Mouse (Mus musculus): Measurements from ENCODE around the gene Krtap4-9. TPM values are rescaled to one million over a fixed set of nuclear protein-coding genes. Genes with fewer than 3 reads are reported as not detected.

Krtap4-9 gene
- polyA plus RNA-seq (2014; fragmentation: Illumina TruSeq; extraction: RNeasy Lipid Tissue Mini Kit (QIAGEN cat#74804); ENCODE audit: low read depth, low replicate concordance), result not detected

DNA sequence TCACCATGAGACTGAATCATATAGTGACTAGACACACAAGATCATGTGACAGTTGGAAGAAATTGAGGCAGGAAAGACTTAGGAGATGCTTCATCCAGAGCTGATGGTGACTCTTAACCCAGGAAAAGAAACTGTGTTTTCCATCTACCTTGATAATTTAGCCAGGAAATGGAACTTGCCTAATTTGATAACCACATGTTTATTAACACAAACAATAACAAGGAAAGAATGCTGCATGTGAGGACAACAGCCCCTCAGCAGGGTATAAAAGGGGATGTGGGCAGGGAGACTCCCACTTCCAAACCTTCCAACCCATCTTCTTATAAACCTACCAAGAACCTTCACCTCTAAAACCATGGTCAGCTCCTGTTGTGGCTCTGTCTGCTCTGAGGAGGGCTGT is at the start of gene Krtap4-9:
Krtap4-9 (plus strand) TSS at position 301 of the 400 bp plus-strand sequence.

DNA sequence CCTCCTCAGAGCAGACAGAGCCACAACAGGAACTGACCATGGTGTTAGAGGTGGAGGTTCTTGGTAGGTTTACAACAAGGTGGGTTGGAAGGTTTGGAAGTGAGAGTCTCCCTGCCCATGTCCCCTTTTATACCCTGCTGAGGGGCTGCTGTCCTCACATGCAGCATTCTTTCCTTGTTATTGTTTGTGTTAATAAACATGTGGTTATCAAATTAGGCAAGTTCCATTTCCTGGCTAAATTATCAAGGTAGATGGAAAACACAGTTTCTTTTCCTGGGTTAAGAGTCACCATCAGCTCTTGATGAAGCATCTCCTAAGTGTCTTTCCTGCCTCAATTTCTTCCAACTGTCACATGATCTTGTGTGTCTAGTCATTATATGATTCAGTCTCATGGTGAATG is 12.2 kb upstream of the Krtap4-9 start, which contains the start of gene Gm11595:
Gm11595 (minus strand) TSS at position 101 of the 400 bp plus-strand sequence.

DNA sequence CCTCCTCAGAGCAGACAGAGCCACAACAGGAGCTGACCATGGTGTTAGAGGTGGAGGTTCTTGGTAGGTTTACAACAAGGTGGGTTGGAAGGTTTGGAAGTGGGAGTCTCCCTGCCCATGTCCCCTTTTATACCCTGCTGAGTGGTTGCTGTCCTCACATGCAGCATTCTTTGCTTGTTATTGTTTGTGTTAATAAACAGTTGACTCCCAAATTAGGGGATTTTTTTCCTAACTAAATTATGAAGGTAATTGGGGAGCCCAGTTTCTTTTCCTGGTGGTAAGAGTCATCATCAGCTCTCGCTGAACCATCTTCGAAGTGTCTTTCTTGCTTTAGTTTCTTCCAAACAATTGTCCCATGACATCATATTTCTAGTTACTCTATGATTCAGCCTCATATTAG is 4.4 kb upstream of the Krtap4-9 start, which contains the start of gene Krtap4-8:
Krtap4-8 (minus strand) TSS at position 101 of the 400 bp plus-strand sequence.

DNA sequence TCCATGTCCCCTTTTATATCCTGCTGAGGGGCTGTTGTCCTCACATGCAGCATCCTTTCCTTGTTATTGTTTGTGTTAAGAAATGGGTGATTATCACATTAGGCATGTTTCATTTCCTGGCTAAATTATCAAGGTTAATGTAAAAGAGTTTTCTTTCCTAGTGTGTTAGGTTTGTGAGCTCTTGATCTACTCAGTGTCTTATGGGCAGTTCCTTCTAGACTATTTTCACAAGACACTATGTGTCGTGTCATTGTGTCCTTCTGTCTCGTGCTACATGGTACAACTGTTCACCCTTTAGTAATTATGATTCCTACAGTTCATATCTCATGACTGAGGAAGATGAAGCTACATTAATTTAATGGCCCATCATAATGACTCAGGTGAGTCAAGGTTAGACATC is 8.4 kb downstream of the Krtap4-9 start, which contains the start of gene Gm11596:
Gm11596 (minus strand) TSS at position 101 of the 400 bp plus-strand sequence.

DNA sequence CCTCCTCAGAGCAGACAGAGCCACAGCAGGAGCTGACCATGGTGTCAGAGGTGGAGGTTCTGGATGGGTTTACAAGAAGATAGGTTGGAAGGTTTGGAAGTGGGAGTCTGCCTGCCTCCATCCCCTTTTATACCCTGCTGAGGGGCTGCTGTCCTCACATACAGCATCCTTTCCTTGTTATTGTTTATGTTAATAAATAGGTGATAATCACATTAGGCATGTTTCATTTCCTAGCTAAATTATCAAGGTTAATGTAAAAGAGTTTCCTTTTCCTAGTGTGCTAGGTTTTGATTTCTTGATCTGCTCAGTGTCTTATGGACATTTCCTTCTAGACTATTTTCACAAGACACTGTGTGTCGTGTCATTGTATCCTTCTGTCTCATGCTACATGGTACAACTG is 13.8 kb downstream of the Krtap4-9 start, which contains the start of gene Gm11569:
Gm11569 (minus strand) TSS at position 101 of the 400 bp plus-strand sequence.

DNA sequence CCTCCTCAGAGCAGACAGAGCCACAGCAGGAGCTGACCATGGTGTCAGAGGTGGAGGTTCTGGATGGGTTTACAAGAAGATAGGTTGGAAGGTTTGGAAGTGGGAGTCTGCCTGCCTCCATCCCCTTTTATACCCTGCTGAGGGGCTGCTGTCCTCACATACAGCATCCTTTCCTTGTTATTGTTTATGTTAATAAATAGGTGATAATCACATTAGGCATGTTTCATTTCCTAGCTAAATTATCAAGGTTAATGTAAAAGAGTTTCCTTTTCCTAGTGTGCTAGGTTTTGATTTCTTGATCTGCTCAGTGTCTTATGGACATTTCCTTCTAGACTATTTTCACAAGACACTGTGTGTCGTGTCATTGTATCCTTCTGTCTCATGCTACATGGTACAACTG is 19.3 kb downstream of the Krtap4-9 start, which contains the start of gene Gm11554:
Gm11554 (minus strand) TSS at position 101 of the 400 bp plus-strand sequence.

DNA sequence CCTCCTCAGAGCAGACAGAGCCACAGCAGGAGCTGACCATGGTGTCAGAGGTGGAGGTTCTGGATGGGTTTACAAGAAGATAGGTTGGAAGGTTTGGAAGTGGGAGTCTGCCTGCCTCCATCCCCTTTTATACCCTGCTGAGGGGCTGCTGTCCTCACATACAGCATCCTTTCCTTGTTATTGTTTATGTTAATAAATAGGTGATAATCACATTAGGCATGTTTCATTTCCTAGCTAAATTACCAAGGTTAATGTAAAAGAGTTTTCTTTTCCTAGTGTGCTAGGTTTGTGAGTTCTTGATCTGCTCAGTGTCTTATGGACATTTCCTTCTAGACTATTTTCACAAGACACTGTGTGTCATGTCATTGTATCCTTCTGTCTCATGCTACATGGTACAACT is 24.8 kb downstream of the Krtap4-9 start, which contains the start of gene Krtap4-13:
Krtap4-13 (minus strand) TSS at position 101 of the 400 bp plus-strand sequence.

DNA sequence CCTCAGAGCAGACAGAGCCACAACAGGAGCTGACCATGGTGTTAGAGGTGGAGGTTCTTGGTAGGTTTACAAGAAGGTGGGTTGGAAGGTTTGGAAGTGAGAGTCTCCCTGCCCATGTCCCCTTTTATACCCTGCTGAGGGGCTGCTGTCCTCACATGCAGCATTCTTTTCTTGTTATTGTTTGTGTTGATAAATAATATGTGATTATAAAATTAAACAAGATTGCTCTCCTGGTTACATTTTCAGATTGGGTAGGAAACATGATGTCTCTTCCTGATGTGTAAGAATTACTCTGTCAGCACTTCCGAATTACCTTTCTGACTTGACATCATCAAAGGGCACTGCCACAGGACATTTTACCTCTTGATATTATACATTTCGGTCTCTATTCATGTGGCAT is 30.6 kb downstream of the Krtap4-9 start, which contains the start of gene Gm11564:
Gm11564 (minus strand) TSS at position 101 of the 400 bp plus-strand sequence.

Other genes starting within 250 kb of the Krtap4-9 start
- gene Krt40, start 242.0 kb upstream of the Krtap4-9 start, polyA plus RNA-seq (2014; fragmentation: Illumina TruSeq; extraction: RNeasy Lipid Tissue Mini Kit (QIAGEN cat#74804); ENCODE audit: low read depth, low replicate concordance), result not detected
- gene Krtap3-3, start 234.3 kb upstream of the Krtap4-9 start, polyA plus RNA-seq (2014; fragmentation: Illumina TruSeq; extraction: RNeasy Lipid Tissue Mini Kit (QIAGEN cat#74804); ENCODE audit: low read depth, low replicate concordance), result not detected
- gene Krtap3-2, start 228.3 kb upstream of the Krtap4-9 start, polyA plus RNA-seq (2014; fragmentation: Illumina TruSeq; extraction: RNeasy Lipid Tissue Mini Kit (QIAGEN cat#74804); ENCODE audit: low read depth, low replicate concordance), result not detected
- not detected for gene Gm11939, start 225.7 kb upstream of the Krtap4-9 start, polyA plus RNA-seq (2014; fragmentation: Illumina TruSeq; extraction: RNeasy Lipid Tissue Mini Kit (QIAGEN cat#74804); ENCODE audit: low read depth, low replicate concordance)
- gene Krtap3-1, start 218.6 kb upstream of the Krtap4-9 start, polyA plus RNA-seq (2014; fragmentation: Illumina TruSeq; extraction: RNeasy Lipid Tissue Mini Kit (QIAGEN cat#74804); ENCODE audit: low read depth, low replicate concordance), result not detected
- gene Krtap1-5, start 204.2 kb upstream of the Krtap4-9 start, polyA plus RNA-seq (2014; fragmentation: Illumina TruSeq; extraction: RNeasy Lipid Tissue Mini Kit (QIAGEN cat#74804); ENCODE audit: low read depth, low replicate concordance), result not detected
- gene Krtap1-4, start 201.5 kb upstream of the Krtap4-9 start, polyA plus RNA-seq (2014; fragmentation: Illumina TruSeq; extraction: RNeasy Lipid Tissue Mini Kit (QIAGEN cat#74804); ENCODE audit: low read depth, low replicate concordance), result not detected
- not detected for gene Krtap1-3, start 193.9 kb upstream of the Krtap4-9 start, polyA plus RNA-seq (2014; fragmentation: Illumina TruSeq; extraction: RNeasy Lipid Tissue Mini Kit (QIAGEN cat#74804); ENCODE audit: low read depth, low replicate concordance)
- not detected for gene Krtap9-3, start 187.1 kb upstream of the Krtap4-9 start, polyA plus RNA-seq (2014; fragmentation: Illumina TruSeq; extraction: RNeasy Lipid Tissue Mini Kit (QIAGEN cat#74804); ENCODE audit: low read depth, low replicate concordance)
- gene Gm11938, start 181.9 kb upstream of the Krtap4-9 start, polyA plus RNA-seq (2014; fragmentation: Illumina TruSeq; extraction: RNeasy Lipid Tissue Mini Kit (QIAGEN cat#74804); ENCODE audit: low read depth, low replicate concordance), result not detected
- not detected for gene Gm11937, start 175.0 kb upstream of the Krtap4-9 start, polyA plus RNA-seq (2014; fragmentation: Illumina TruSeq; extraction: RNeasy Lipid Tissue Mini Kit (QIAGEN cat#74804); ENCODE audit: low read depth, low replicate concordance)
- gene Krtap2-4, start 170.4 kb upstream of the Krtap4-9 start, polyA plus RNA-seq (2014; fragmentation: Illumina TruSeq; extraction: RNeasy Lipid Tissue Mini Kit (QIAGEN cat#74804); ENCODE audit: low read depth, low replicate concordance), result not detected
- gene Gm11562, start 164.8 kb upstream of the Krtap4-9 start, polyA plus RNA-seq (2014; fragmentation: Illumina TruSeq; extraction: RNeasy Lipid Tissue Mini Kit (QIAGEN cat#74804); ENCODE audit: low read depth, low replicate concordance), result not detected
- gene Krtap4-1, start 157.0 kb upstream of the Krtap4-9 start, polyA plus RNA-seq (2014; fragmentation: Illumina TruSeq; extraction: RNeasy Lipid Tissue Mini Kit (QIAGEN cat#74804); ENCODE audit: low read depth, low replicate concordance), result not detected
- gene Krtap4-2, start 150.1 kb upstream of the Krtap4-9 start, polyA plus RNA-seq (2014; fragmentation: Illumina TruSeq; extraction: RNeasy Lipid Tissue Mini Kit (QIAGEN cat#74804); ENCODE audit: low read depth, low replicate concordance), result not detected
- gene Krtap4-7, start 141.1 kb upstream of the Krtap4-9 start, polyA plus RNA-seq (2014; fragmentation: Illumina TruSeq; extraction: RNeasy Lipid Tissue Mini Kit (QIAGEN cat#74804); ENCODE audit: low read depth, low replicate concordance), result not detected
- gene Gm11555, start 135.0 kb upstream of the Krtap4-9 start, polyA plus RNA-seq (2014; fragmentation: Illumina TruSeq; extraction: RNeasy Lipid Tissue Mini Kit (QIAGEN cat#74804); ENCODE audit: low read depth, low replicate concordance), result not detected
- gene Gm11563, start 126.2 kb upstream of the Krtap4-9 start, polyA plus RNA-seq (2014; fragmentation: Illumina TruSeq; extraction: RNeasy Lipid Tissue Mini Kit (QIAGEN cat#74804); ENCODE audit: low read depth, low replicate concordance), result not detected
- not detected for gene Krtap4-6, start 119.2 kb upstream of the Krtap4-9 start, polyA plus RNA-seq (2014; fragmentation: Illumina TruSeq; extraction: RNeasy Lipid Tissue Mini Kit (QIAGEN cat#74804); ENCODE audit: low read depth, low replicate concordance)
- not detected for gene Gm14190, start 94.5 kb upstream of the Krtap4-9 start, polyA plus RNA-seq (2014; fragmentation: Illumina TruSeq; extraction: RNeasy Lipid Tissue Mini Kit (QIAGEN cat#74804); ENCODE audit: low read depth, low replicate concordance)
- not detected for gene Gm14180, start 50.9 kb upstream of the Krtap4-9 start, polyA plus RNA-seq (2014; fragmentation: Illumina TruSeq; extraction: RNeasy Lipid Tissue Mini Kit (QIAGEN cat#74804); ENCODE audit: low read depth, low replicate concordance)
- gene Gm11595, start 12.3 kb upstream of the Krtap4-9 start, polyA plus RNA-seq (2014; fragmentation: Illumina TruSeq; extraction: RNeasy Lipid Tissue Mini Kit (QIAGEN cat#74804); ENCODE audit: low read depth, low replicate concordance), result not detected
- gene Krtap4-8, start 4.5 kb upstream of the Krtap4-9 start, polyA plus RNA-seq (2014; fragmentation: Illumina TruSeq; extraction: RNeasy Lipid Tissue Mini Kit (QIAGEN cat#74804); ENCODE audit: low read depth, low replicate concordance), result not detected
- gene Gm11596, start 8.3 kb downstream of the Krtap4-9 start, polyA plus RNA-seq (2014; fragmentation: Illumina TruSeq; extraction: RNeasy Lipid Tissue Mini Kit (QIAGEN cat#74804); ENCODE audit: low read depth, low replicate concordance), result not detected
- gene Gm11569, start 13.7 kb downstream of the Krtap4-9 start, polyA plus RNA-seq (2014; fragmentation: Illumina TruSeq; extraction: RNeasy Lipid Tissue Mini Kit (QIAGEN cat#74804); ENCODE audit: low read depth, low replicate concordance), result not detected
- not detected for gene Gm11554, start 19.2 kb downstream of the Krtap4-9 start, polyA plus RNA-seq (2014; fragmentation: Illumina TruSeq; extraction: RNeasy Lipid Tissue Mini Kit (QIAGEN cat#74804); ENCODE audit: low read depth, low replicate concordance)
- not detected for gene Krtap4-13, start 24.7 kb downstream of the Krtap4-9 start, polyA plus RNA-seq (2014; fragmentation: Illumina TruSeq; extraction: RNeasy Lipid Tissue Mini Kit (QIAGEN cat#74804); ENCODE audit: low read depth, low replicate concordance)
- not detected for gene Gm11564, start 30.5 kb downstream of the Krtap4-9 start, polyA plus RNA-seq (2014; fragmentation: Illumina TruSeq; extraction: RNeasy Lipid Tissue Mini Kit (QIAGEN cat#74804); ENCODE audit: low read depth, low replicate concordance)
- not detected for gene 2300003K06Rik, start 52.9 kb downstream of the Krtap4-9 start, polyA plus RNA-seq (2014; fragmentation: Illumina TruSeq; extraction: RNeasy Lipid Tissue Mini Kit (QIAGEN cat#74804); ENCODE audit: low read depth, low replicate concordance)
- not detected for gene Krtap4-16, start 66.4 kb downstream of the Krtap4-9 start, polyA plus RNA-seq (2014; fragmentation: Illumina TruSeq; extraction: RNeasy Lipid Tissue Mini Kit (QIAGEN cat#74804); ENCODE audit: low read depth, low replicate concordance)
- not detected for gene Gm11568, start 72.7 kb downstream of the Krtap4-9 start, polyA plus RNA-seq (2014; fragmentation: Illumina TruSeq; extraction: RNeasy Lipid Tissue Mini Kit (QIAGEN cat#74804); ENCODE audit: low read depth, low replicate concordance)
- not detected for gene Gm11559, start 79.3 kb downstream of the Krtap4-9 start, polyA plus RNA-seq (2014; fragmentation: Illumina TruSeq; extraction: RNeasy Lipid Tissue Mini Kit (QIAGEN cat#74804); ENCODE audit: low read depth, low replicate concordance)
- not detected for gene Krtap9-1, start 88.2 kb downstream of the Krtap4-9 start, polyA plus RNA-seq (2014; fragmentation: Illumina TruSeq; extraction: RNeasy Lipid Tissue Mini Kit (QIAGEN cat#74804); ENCODE audit: low read depth, low replicate concordance)
- gene Gm11567, start 94.0 kb downstream of the Krtap4-9 start, polyA plus RNA-seq (2014; fragmentation: Illumina TruSeq; extraction: RNeasy Lipid Tissue Mini Kit (QIAGEN cat#74804); ENCODE audit: low read depth, low replicate concordance), result not detected
- not detected for gene Krtap31-1, start 122.7 kb downstream of the Krtap4-9 start, polyA plus RNA-seq (2014; fragmentation: Illumina TruSeq; extraction: RNeasy Lipid Tissue Mini Kit (QIAGEN cat#74804); ENCODE audit: low read depth, low replicate concordance)
- not detected for gene Gm11565, start 129.6 kb downstream of the Krtap4-9 start, polyA plus RNA-seq (2014; fragmentation: Illumina TruSeq; extraction: RNeasy Lipid Tissue Mini Kit (QIAGEN cat#74804); ENCODE audit: low read depth, low replicate concordance)
- gene Krtap31-2, start 151.1 kb downstream of the Krtap4-9 start, polyA plus RNA-seq (2014; fragmentation: Illumina TruSeq; extraction: RNeasy Lipid Tissue Mini Kit (QIAGEN cat#74804); ENCODE audit: low read depth, low replicate concordance), result not detected
- gene Krtap9-5, start 163.3 kb downstream of the Krtap4-9 start, polyA plus RNA-seq (2014; fragmentation: Illumina TruSeq; extraction: RNeasy Lipid Tissue Mini Kit (QIAGEN cat#74804); ENCODE audit: low read depth, low replicate concordance), result not detected
- not detected for gene Krtap29-1, start 193.9 kb downstream of the Krtap4-9 start, polyA plus RNA-seq (2014; fragmentation: Illumina TruSeq; extraction: RNeasy Lipid Tissue Mini Kit (QIAGEN cat#74804); ENCODE audit: low read depth, low replicate concordance)
- not detected for gene Krtap16-1, start 201.4 kb downstream of the Krtap4-9 start, polyA plus RNA-seq (2014; fragmentation: Illumina TruSeq; extraction: RNeasy Lipid Tissue Mini Kit (QIAGEN cat#74804); ENCODE audit: low read depth, low replicate concordance)
- gene Krtap17-1, start 208.8 kb downstream of the Krtap4-9 start, polyA plus RNA-seq (2014; fragmentation: Illumina TruSeq; extraction: RNeasy Lipid Tissue Mini Kit (QIAGEN cat#74804); ENCODE audit: low read depth, low replicate concordance), result not detected
- not detected for gene Krt33a, start 231.0 kb downstream of the Krtap4-9 start, polyA plus RNA-seq (2014; fragmentation: Illumina TruSeq; extraction: RNeasy Lipid Tissue Mini Kit (QIAGEN cat#74804); ENCODE audit: low read depth, low replicate concordance)
- not detected for gene Krt33b, start 244.7 kb downstream of the Krtap4-9 start, polyA plus RNA-seq (2014; fragmentation: Illumina TruSeq; extraction: RNeasy Lipid Tissue Mini Kit (QIAGEN cat#74804); ENCODE audit: low read depth, low replicate concordance)

All from heart, adult 10 weeks (tissue).